Mouse (Mus musculus) yolk sac, embryonic 10.5 days (tissue): ENCODE data around the gene Tmem131l.

ENCODE experiments used
- DNase-seq: peaks from one replicate; pipeline ENCODE4 v3.0.0-alpha.2; 2017; ENCODE audit warnings: low spot score

Tmem131l gene

DNA sequence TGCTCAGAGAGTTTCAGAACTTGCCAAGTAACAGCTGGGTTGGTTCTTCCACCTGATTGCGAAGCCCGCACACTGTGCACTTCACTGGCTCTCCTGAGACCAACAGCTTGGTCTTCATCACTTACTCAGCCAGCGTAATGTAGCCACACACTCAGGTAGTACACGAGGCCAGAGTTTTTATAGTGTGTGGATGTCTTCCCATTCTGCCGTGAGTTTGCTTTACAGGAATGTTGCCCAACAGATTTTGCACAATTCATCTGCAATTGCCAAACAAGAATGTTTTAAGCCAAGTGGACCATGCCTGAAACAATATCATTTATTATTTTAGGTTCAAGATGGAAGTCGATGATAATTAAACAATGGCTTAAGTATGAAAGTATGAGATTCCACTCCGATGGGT, 180.4 kb downstream of the Tmem131l start:
- no peak for DNase-seq

DNA sequence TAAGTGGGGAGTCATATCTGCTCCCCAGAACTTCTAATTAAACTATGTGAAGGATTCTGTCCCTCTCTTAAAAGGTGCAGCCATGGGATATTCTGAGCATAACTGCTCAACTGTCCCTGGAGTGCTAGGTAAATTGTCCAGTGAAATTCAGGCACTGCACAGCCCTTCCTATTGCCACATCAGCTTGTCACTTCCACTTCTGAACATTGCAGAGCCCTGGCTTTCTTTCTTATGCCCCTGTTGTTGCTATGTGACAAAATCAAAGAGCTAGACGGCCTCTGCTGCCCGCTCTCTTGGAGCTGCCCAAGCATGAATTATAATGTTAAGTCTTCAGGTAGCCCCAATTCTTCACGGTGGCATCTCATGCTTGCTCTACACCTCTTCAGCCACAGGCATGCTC, 180.9 kb downstream of the Tmem131l start:
- DNase-seq, result no peak

DNA sequence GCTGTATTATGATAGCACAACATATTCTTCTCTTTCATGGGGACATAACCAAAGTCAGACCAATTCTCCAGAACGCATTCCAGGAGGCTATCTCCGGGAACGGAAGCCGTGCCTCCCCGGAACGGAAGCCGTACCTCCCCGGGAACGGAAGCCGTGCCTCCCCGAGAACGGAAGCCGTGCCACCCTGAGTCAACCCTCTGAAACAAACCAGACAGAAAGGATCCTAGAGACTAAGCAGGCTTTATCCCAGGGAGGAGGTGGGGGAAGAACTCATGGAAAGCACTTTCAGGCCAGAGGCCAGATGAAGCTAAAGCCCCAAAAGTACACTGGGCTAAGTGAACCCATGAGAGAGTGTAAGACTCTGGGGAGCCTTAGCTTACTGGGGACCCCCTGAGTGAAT, 182.4 kb downstream of the Tmem131l start:
- no peak for DNase-seq

DNA sequence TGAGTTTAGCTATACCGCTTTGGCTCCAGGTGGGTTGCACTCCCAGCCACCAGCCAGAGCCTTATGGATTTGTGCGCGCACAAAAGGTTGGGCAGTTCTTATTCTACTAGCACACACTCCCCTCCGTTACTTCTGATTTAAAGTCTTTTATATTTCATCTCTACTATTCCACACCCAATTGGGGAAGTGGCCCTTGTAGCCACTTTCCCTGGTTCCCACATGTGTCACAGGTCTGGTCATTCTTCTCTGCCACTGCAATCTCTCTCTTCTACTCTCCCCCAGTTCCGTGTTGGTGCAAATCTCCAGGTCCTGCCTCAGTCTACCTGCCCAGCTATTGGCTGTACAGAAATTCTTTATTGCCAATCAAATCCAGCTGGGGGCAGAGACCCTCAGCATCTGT, 184.3 kb downstream of the Tmem131l start:
- no peak for DNase-seq

DNA sequence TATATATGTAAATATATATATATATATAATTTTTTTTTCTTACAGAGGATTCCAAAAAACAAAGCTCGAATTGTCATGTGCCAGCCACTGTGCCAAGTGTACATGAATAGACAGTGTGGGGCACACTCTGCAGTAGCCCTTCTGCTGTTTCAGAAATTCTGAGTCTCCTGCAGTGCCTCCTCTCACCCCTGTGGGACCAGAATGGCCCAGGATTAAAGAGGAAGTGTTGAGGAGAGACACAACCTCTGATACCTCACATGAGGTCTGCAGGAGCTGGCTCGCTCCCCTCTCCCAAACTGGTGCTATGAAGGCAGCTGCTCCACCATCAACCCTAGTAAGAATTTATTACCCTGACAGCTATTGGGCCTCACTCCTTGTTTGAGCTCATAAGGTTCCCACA, 190.6 kb downstream of the Tmem131l start:
- no peak for DNase-seq
